Mouse (Mus musculus): ENCODE results near the gene Ppl. TPM values are rescaled to one million over a fixed set of nuclear protein-coding genes. Genes with fewer than 3 reads are reported as not detected.

Ppl gene
- polyA plus RNA-seq, 1 experiment from 2014 or later: 3.3 TPM

DNA sequence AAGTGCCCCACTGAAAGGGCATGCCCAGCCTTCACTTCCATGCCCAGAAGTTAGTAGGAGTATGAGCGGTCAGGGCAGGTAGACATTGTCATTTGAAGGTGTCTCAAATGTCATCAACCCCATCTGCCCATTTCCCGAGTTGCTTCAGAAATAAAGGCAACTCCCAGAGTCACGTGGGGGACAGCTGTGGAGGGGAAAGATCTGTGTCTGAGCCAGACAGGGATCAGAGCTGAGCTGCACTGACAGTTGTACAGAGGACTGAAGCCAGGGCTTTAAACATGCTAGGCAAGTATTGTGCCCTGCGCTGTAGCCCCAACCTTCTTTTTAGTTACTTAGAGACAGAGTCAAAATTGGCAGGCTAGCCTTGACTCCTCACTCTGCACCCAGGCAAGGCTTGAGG lies 12.4 kb downstream of the Ppl start:
- ATAC-seq (ENCODE audit: insufficient number of reproducible peaks, insufficient read depth, low FRiP score, low TSS enrichment): no peak
- Histone ChIP-seq H3K27me3 (peaks cover 23% of the 10 kb centered on the region; the same call in 1 of the 2 replicates), H3K9ac (no peak overlapping the region), H3K4me3 (no peak overlapping the region), H3K4me2 (replicated peaks) (no peak overlapping the region), H3K36me3 (no peaks in the 10 kb centered on the region), H3K27ac (no peak overlapping the region), H3K4me1 (no peaks in the 10 kb centered on the region), H3K9me3 (no peaks in the 10 kb centered on the region)
- WGBS: 79% methylated on average over 4 of the region's 4 CpGs

DNA sequence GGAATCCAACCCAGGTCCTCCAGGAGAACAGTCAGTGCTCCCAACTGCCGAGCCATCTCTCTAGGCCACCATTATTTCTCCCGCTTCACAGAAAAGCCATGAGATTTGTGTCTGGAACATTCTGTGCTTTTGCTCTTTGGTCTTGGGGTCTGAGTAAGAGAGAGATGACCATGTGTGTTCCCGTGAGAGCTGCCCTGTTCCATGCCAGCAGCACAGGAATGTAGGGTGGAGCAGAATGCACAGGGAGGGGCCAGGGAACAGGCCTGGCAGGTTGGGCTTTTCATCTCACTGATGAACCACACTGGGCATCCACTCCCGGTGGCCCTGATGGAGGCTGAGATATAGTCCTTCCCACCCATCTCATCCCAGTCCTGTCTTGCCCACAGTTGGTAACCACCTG lies 12.8 kb downstream of the Ppl start:
- ATAC-seq (ENCODE audit: insufficient number of reproducible peaks, insufficient read depth, low FRiP score, low TSS enrichment): no peak
- H3K27ac ChIP-seq: no peak overlapping the region
- H3K27me3 ChIP-seq: peaks cover 23% of the 10 kb centered on the region; the same call in 1 of the 2 replicates
- no peaks in the 10 kb centered on the region for H3K4me1 ChIP-seq
- H3K9me3 ChIP-seq: no peaks in the 10 kb centered on the region
- no peak overlapping the region for H3K4me3 ChIP-seq
- WGBS: 77% methylated on average over 4 of the region's 4 CpGs
- no peak overlapping the region for H3K4me2 ChIP-seq (replicated peaks)
- H3K9ac ChIP-seq: no peak overlapping the region
- H3K36me3 ChIP-seq: no peaks in the 10 kb centered on the region

GRCm38 (mm10) chr16:5113582-5113981 lies 18.6 kb downstream of the Ppl start:
- no peaks in the 10 kb centered on the region for H3K27me3 ChIP-seq
- H3K27ac ChIP-seq: no peak overlapping the region
- WGBS: 79% methylated on average over 2 of the region's 2 CpGs
- H3K36me3 ChIP-seq: no peaks in the 10 kb centered on the region
- no peaks in the 10 kb centered on the region for H3K4me1 ChIP-seq
- H3K4me2 ChIP-seq (replicated peaks): no peak overlapping the region
- H3K4me3 ChIP-seq: no peak overlapping the region
- no peak overlapping the region for H3K9ac ChIP-seq
- no peak for ATAC-seq (ENCODE audit: insufficient number of reproducible peaks, insufficient read depth, low FRiP score, low TSS enrichment)
- no peaks in the 10 kb centered on the region for H3K9me3 ChIP-seq

GRCm38 (mm10) chr16:5113002-5113550 lies 19.1 kb downstream of the Ppl start:
- WGBS: 61% methylated on average over 4 of the region's 4 CpGs
- H3K9me3 ChIP-seq: no peaks in the 10 kb centered on the region
- ATAC-seq (ENCODE audit: insufficient number of reproducible peaks, insufficient read depth, low FRiP score, low TSS enrichment): no peak
- H3K4me1 ChIP-seq: no peaks in the 10 kb centered on the region
- H3K4me3 ChIP-seq: no peak overlapping the region
- H3K9ac ChIP-seq: no peak overlapping the region
- no peak overlapping the region for H3K27ac ChIP-seq
- H3K36me3 ChIP-seq: no peaks in the 10 kb centered on the region
- no peaks in the 10 kb centered on the region for H3K27me3 ChIP-seq
- H3K4me2 ChIP-seq (replicated peaks): no peak overlapping the region

GRCm38 (mm10) chr16:5111021-5111420 lies 21.2 kb downstream of the Ppl start:
- 75% methylated on average over 3 of the region's 3 CpGs for WGBS
- no peak for ATAC-seq (ENCODE audit: insufficient number of reproducible peaks, insufficient read depth, low FRiP score, low TSS enrichment)

GRCm38 (mm10) chr16:5109877-5110276 lies 22.3 kb downstream of the Ppl start:
- no peaks in the 10 kb centered on the region for H3K4me1 ChIP-seq
- WGBS: 55% methylated on average over 7 of the region's 7 CpGs
- H3K9me3 ChIP-seq: no peaks in the 10 kb centered on the region
- no peaks in the 10 kb centered on the region for H3K36me3 ChIP-seq
- no peak for ATAC-seq (ENCODE audit: insufficient number of reproducible peaks, insufficient read depth, low FRiP score, low TSS enrichment)
- no peak overlapping the region for H3K9ac ChIP-seq
- no peak overlapping the region for H3K4me2 ChIP-seq (replicated peaks)
- no peak overlapping the region for H3K4me3 ChIP-seq
- no peaks in the 10 kb centered on the region for H3K27me3 ChIP-seq
- H3K27ac ChIP-seq: no peak overlapping the region

More at GRCm38 (mm10) chr16:5111021-5111420, 21.2 kb downstream of the Ppl start:
- no peak overlapping the region for H3K27ac ChIP-seq
- no peak overlapping the region for H3K9ac ChIP-seq
- no peaks in the 10 kb centered on the region for H3K27me3 ChIP-seq
- H3K36me3 ChIP-seq: no peaks in the 10 kb centered on the region
- H3K4me3 ChIP-seq: no peak overlapping the region
- H3K4me2 ChIP-seq (replicated peaks): no peak overlapping the region
- H3K4me1 ChIP-seq: no peaks in the 10 kb centered on the region
- no peaks in the 10 kb centered on the region for H3K9me3 ChIP-seq

DNA sequence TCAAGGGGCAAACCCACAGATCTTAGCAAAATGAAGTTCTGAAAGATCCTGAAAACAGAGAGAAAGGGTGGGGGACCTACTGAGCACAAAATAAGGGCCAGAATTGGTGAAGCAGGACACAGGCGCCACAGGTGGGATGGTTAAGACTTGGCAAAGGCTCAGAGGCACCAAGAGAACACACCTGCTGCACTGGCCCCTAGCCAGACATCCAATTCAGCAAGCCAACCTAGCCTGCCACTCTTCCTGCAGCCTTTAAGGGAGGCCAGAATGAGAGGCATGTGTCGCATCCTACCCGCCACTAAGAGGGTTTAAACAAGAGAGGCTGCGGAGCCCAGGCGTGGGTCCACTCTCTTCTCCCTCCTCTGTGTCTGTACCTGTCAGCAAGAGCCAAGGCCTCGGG lies 31.2 kb downstream of the Ppl start:
- WGBS: 77% methylated on average over 6 of the region's 6 CpGs
- no peak for ATAC-seq (ENCODE audit: insufficient number of reproducible peaks, insufficient read depth, low FRiP score, low TSS enrichment)

GRCm38 (mm10) chr16:5096504-5096903 lies 35.7 kb downstream of the Ppl start:
- Histone ChIP-seq H3K4me1 (no peaks in the 10 kb centered on the region), H3K9me3 (no peaks in the 10 kb centered on the region), H3K36me3 (no peaks in the 10 kb centered on the region), H3K4me2 (replicated peaks) (no peak overlapping the region), H3K9ac (no peak overlapping the region), H3K27ac (no peak overlapping the region), H3K27me3 (no peaks in the 10 kb centered on the region), H3K4me3 (no peak overlapping the region)
- ATAC-seq (ENCODE audit: insufficient number of reproducible peaks, insufficient read depth, low FRiP score, low TSS enrichment): no peak
- 84% methylated on average over 8 of the region's 8 CpGs for WGBS

More for the DNA sequence above, 31.2 kb downstream of the Ppl start:
- Histone ChIP-seq H3K4me2 (replicated peaks) (no peak overlapping the region), H3K27ac (no peak overlapping the region), H3K4me1 (no peaks in the 10 kb centered on the region), H3K4me3 (no peak overlapping the region), H3K27me3 (no peaks in the 10 kb centered on the region), H3K9me3 (no peaks in the 10 kb centered on the region), H3K9ac (no peak overlapping the region), H3K36me3 (no peaks in the 10 kb centered on the region)

DNA sequence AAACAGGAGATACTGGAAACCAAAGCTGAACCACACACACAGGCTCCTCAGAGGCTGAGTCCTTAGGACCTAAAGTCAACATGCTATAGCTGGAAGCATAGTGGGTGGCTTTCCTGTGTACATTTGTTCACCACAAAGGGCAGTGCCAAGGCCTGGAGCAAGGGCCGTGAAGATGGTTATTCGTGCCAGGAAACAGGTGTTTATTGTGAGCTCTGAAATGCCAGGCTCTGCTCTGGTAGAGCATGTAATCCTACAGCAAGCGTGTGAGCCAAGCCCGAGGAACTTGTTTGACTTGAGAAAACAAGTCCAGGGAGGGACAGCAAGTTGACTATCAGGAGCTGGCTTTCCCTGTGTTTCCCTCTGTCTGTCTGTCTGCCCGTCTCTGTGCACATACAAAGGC lies 38.9 kb downstream of the Ppl start:
- 90% methylated on average over 5 of the region's 5 CpGs for WGBS
- Histone ChIP-seq H3K4me2 (replicated peaks) (no peak overlapping the region), H3K36me3 (peaks cover 2% of the 10 kb centered on the region), H3K9me3 (no peaks in the 10 kb centered on the region), H3K9ac (no peak overlapping the region), H3K4me3 (no peak overlapping the region), H3K27me3 (no peaks in the 10 kb centered on the region), H3K27ac (no peak overlapping the region), H3K4me1 (no peaks in the 10 kb centered on the region)
- no peak for ATAC-seq (ENCODE audit: insufficient number of reproducible peaks, insufficient read depth, low FRiP score, low TSS enrichment)

- H3K4me2 ChIP-seq (replicated peaks): no peak overlapping the region
- ATAC-seq (ENCODE audit: insufficient number of reproducible peaks, insufficient read depth, low FRiP score, low TSS enrichment): no peak
- 66% methylated on average over 10 of the region's 10 CpGs for WGBS
- H3K27me3 ChIP-seq: no peaks in the 10 kb centered on the region
- no peak overlapping the region for H3K27ac ChIP-seq
- H3K4me3 ChIP-seq: no peak overlapping the region
- no peaks in the 10 kb centered on the region for H3K4me1 ChIP-seq
- no peak overlapping the region for H3K9ac ChIP-seq
- peaks cover 43% of the 10 kb centered on the region for H3K36me3 ChIP-seq
- no peaks in the 10 kb centered on the region for H3K9me3 ChIP-seq
Measured at GRCm38 (mm10) chr16:5089021-5089420, 43.2 kb downstream of the Ppl start.

- 97% methylated on average over 2 of the region's 2 CpGs for WGBS
- no peak for ATAC-seq (ENCODE audit: insufficient number of reproducible peaks, insufficient read depth, low FRiP score, low TSS enrichment)
- H3K4me2 ChIP-seq (replicated peaks): no peak overlapping the region
- H3K36me3 ChIP-seq: peaks cover 69% of the 10 kb centered on the region
- no peaks in the 10 kb centered on the region for H3K9me3 ChIP-seq
- H3K4me3 ChIP-seq: no peak overlapping the region
- H3K27me3 ChIP-seq: no peaks in the 10 kb centered on the region
- no peak overlapping the region for H3K27ac ChIP-seq
- H3K9ac ChIP-seq: no peak overlapping the region
- H3K4me1 ChIP-seq: no peaks in the 10 kb centered on the region
Measured at GRCm38 (mm10) chr16:5086179-5086578, 46.0 kb downstream of the Ppl start.

- Histone ChIP-seq H3K27ac (no peak overlapping the region), H3K4me2 (replicated peaks) (no peak overlapping the region), H3K27me3 (no peaks in the 10 kb centered on the region), H3K9me3 (no peaks in the 10 kb centered on the region), H3K36me3 (peaks cover 71% of the 10 kb centered on the region), H3K4me1 (no peaks in the 10 kb centered on the region), H3K4me3 (no peak overlapping the region), H3K9ac (no peak overlapping the region)
- WGBS: 86% methylated on average over 4 of the region's 4 CpGs
- no peak for ATAC-seq (ENCODE audit: insufficient number of reproducible peaks, insufficient read depth, low FRiP score, low TSS enrichment)
Measured at GRCm38 (mm10) chr16:5085196-5085595, 47.0 kb downstream of the Ppl start.

GRCm38 (mm10) chr16:5074341-5074740 lies 57.9 kb downstream of the Ppl start:
- Histone ChIP-seq H3K4me3 (no peak overlapping the region), H3K36me3 (peaks cover 89% of the 10 kb centered on the region), H3K9ac (no peak overlapping the region), H3K27me3 (no peaks in the 10 kb centered on the region), H3K4me1 (no peaks in the 10 kb centered on the region), H3K4me2 (replicated peaks) (no peak overlapping the region), H3K9me3 (no peaks in the 10 kb centered on the region), H3K27ac (no peak overlapping the region)
- 91% methylated on average over 5 of the region's 5 CpGs for WGBS
- ATAC-seq (ENCODE audit: insufficient number of reproducible peaks, insufficient read depth, low FRiP score, low TSS enrichment): no peak

All from embryonic facial prominence, embryonic 12.5 days (tissue).